Mouse (Mus musculus) embryonic facial prominence, embryonic 13.5 days (tissue): ENCODE measurements at regions not wholly inside any gene's neighbourhood (a gene's known extent, or its start where the extent isn't known, plus 50 kb on each side); places are given as distances from the start of the nearest gene placed in this dataset.
A peak's percentile ranks its signal among the peaks of the same experiment; 100 is the strongest.
"Not testable (repeated sequence)": the region's sequence is repeated elsewhere in the genome, so short reads cannot be mapped to it uniquely, and the experiment has no call there.

Experiments used
- ATAC-seq: fragments of 200-750 bp; cut with Nextera tagmentation; 2 replicates; pipeline ENCODE4 v1.8.0; 2017; ENCODE audit warnings: low read depth; ENCODE audit not compliant: insufficient number of reproducible peaks, insufficient read depth, low FRiP score, low TSS enrichment
- H3K27ac ChIP-seq: fragments of 300-500 bp; sonication (generic); 2 replicates; pipeline ENCODE4 v1.5.1; 2015; ENCODE audit warnings: moderate library complexity, mild to moderate bottlenecking, inconsistent platforms
- H3K27me3 ChIP-seq: fragments of 300-500 bp; sonication (generic); 2 replicates; pipeline ENCODE4 v1.6.1; 2015; ENCODE audit warnings: mild to moderate bottlenecking, inconsistent platforms
- H3K36me3 ChIP-seq: fragments of 300-500 bp; sonication (generic); 2 replicates; pipeline ENCODE4 v1.6.1; 2015; ENCODE audit warnings: mild to moderate bottlenecking, inconsistent platforms
- H3K4me1 ChIP-seq: fragments of 300-500 bp; sonication (generic); 2 replicates; pipeline ENCODE4 v1.6.1; 2015; ENCODE audit warnings: inconsistent platforms
- H3K4me2 ChIP-seq: fragments of 300-500 bp; sonication (generic); 2 replicates; pipeline ENCODE4 v1.6.1; 2015; ENCODE audit warnings: moderate library complexity, mild to moderate bottlenecking, inconsistent platforms
- H3K4me3 ChIP-seq: fragments of 300-500 bp; sonication (generic); 2 replicates; pipeline ENCODE4 v1.5.1; 2015; ENCODE audit warnings: mild to moderate bottlenecking, inconsistent platforms
- H3K9ac ChIP-seq: fragments of 300-500 bp; sonication (generic); 2 replicates; pipeline ENCODE4 v1.6.1; 2015; ENCODE audit warnings: mild to moderate bottlenecking, inconsistent platforms
- H3K9me3 ChIP-seq: fragments of 300-500 bp; sonication (generic); 2 replicates; pipeline ENCODE4 v1.6.1; 2016; ENCODE audit warnings: inconsistent platforms
- WGBS: fragments of 180-500 bp; shearing (Covaris S2); methylation state at CpG from one replicate; pipeline ENCODE4 v1.1.7; 2015; ENCODE audit warnings: mixed read lengths; 5-methylcytosine and 5-hydroxymethylcytosine counted together

DNA sequence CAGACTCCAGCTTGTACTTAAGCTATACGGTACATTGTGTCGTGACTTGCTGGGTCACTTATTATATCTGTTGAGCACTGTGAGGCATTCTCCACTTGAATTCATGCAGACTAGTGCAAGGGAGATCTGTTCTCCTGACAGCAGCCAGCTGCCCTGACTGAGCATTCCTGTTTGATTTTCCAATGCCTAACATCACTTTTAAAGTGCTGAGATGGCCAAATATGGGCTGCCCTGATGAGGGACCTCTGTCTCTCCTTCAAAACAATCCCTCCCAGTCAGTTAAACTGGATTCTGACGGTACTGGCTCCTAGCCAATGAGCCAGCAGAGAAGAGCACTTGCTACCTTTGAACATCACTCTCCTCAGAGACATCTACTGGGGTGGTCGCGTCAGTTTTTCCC is 57.6 kb upstream of the Lekr1 start:
- WGBS: 63% methylated on average over 5 of the region's 5 CpGs
- Histone ChIP-seq H3K9ac (no peak overlapping the region), H3K27ac (no peak overlapping the region), H3K36me3 (no peaks in the 10 kb centered on the region), H3K4me1 (peaks cover 13% of the 10 kb centered on the region), H3K4me3 (no peak overlapping the region), H3K27me3 (no peaks in the 10 kb centered on the region), H3K9me3 (no peaks in the 10 kb centered on the region), H3K4me2 (no peak overlapping the region)
- ATAC-seq: no peak

DNA sequence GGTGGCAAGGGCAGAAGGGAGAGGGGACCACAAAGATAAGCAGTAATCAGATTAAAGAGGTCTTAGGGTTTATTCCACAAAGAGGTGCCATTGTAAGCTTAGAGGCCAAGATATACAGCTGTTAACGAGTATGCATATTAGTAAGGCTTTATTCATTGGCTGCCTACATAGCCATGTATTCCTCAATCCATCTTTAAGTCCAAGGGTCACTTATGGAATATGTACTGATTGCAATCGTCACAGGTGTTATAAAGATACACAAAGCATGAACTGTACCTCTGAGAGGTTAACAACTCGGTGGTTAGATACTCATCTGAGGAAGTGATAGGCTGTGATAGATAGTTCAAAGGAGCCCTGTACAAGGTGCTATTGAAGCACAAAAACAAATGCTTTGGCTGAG is 54.3 kb upstream of the Lekr1 start:
- no peak for ATAC-seq
- Histone ChIP-seq H3K4me1 (peaks cover 13% of the 10 kb centered on the region), H3K9me3 (no peaks in the 10 kb centered on the region), H3K36me3 (no peaks in the 10 kb centered on the region), H3K27me3 (no peaks in the 10 kb centered on the region), H3K27ac (no peak overlapping the region), H3K9ac (no peak overlapping the region), H3K4me2 (no peak overlapping the region), H3K4me3 (no peak overlapping the region)
- 76% methylated on average over 3 of the region's 3 CpGs for WGBS

DNA sequence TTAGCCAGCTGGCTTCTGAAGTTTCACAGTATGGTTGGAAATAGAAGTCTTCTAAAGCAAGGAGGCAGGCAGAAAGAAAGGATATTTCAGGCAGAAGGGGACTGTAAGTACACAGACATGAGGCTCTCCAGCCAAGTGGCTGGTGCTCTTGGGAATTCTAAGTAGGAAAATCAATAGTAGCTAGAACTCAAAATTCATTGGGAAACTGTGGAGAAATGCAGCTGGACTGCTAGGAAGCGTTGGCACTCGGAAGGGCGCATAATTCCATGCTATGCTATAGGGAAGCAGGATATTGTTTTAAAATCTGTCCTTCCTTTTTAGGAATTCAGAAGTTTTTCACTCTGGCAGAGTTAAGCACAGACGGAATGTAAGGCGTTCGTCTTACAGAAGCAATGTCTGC is 53.6 kb upstream of the Lekr1 start:
- peak overlapping the region; percentile 52; the same call in 1 of the 2 replicates for H3K27ac ChIP-seq

GRCm38 (mm10) chr3:65612968-65613367 is 53.1 kb upstream of the Lekr1 start:
- no peaks in the 10 kb centered on the region for H3K27me3 ChIP-seq
- no peaks in the 10 kb centered on the region for H3K36me3 ChIP-seq
- ATAC-seq: no peak
- peaks cover 13% of the 10 kb centered on the region for H3K4me1 ChIP-seq
- no peak overlapping the region for H3K9ac ChIP-seq
- no peak overlapping the region for H3K4me3 ChIP-seq
- no peaks in the 10 kb centered on the region for H3K9me3 ChIP-seq
- H3K4me2 ChIP-seq: no peak overlapping the region
- peak overlapping the region; percentile 52; the same call in 1 of the 2 replicates for H3K27ac ChIP-seq
- WGBS: 63% methylated on average over 6 of the region's 6 CpGs

More for the DNA sequence above, 53.6 kb upstream of the Lekr1 start:
- ATAC-seq: no peak
- H3K4me2 ChIP-seq: no peak overlapping the region
- H3K9ac ChIP-seq: no peak overlapping the region
- no peaks in the 10 kb centered on the region for H3K36me3 ChIP-seq
- no peak overlapping the region for H3K4me3 ChIP-seq
- H3K9me3 ChIP-seq: no peaks in the 10 kb centered on the region
- peaks cover 13% of the 10 kb centered on the region for H3K4me1 ChIP-seq
- no peaks in the 10 kb centered on the region for H3K27me3 ChIP-seq
- WGBS: 43% methylated on average over 6 of the region's 6 CpGs

DNA sequence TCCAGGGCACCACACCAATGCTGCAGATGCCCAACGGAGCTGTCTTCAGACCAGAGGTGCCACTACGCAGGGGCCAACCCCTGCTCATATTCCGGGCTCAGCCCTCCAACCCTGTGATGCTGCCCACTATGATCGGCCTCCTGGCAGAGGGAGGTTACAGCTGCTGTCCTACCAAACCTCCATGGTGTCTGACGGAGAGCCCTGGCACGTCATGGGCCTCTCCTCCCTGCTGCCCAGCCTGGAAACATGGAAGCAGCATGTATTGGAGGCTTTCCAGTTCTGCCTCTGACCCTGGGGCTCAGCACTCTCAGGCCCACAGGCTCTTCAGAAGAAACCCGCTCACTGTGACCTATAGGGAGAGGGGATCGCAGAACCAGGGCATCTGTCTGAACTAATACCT is 51.1 kb upstream of the Lekr1 start:
- 90% methylated on average over 8 of the region's 8 CpGs for WGBS
- ATAC-seq: not testable (repeated sequence)

More for the DNA sequence above, 51.1 kb upstream of the Lekr1 start:
- not testable (repeated sequence) for H3K27me3 ChIP-seq, H3K4me1 ChIP-seq, H3K9ac ChIP-seq, H3K4me3 ChIP-seq, H3K4me2 ChIP-seq, H3K36me3 ChIP-seq, H3K9me3 ChIP-seq, H3K27ac ChIP-seq
